Mouse (Mus musculus) gonadal fat pad, adult 2 months (tissue): ENCODE results near the gene Gm10181. TPM values are rescaled to one million over a fixed set of nuclear protein-coding genes. Genes with fewer than 3 reads are reported as not detected.

ENCODE experiments used
- polyA plus RNA-seq: library from polyadenylated mRNA; depleted of rRNA; stranded (reverse); fragments of >200 nt; gene quantifications from 2 replicates; pipeline ENCODE4 v1.2.3, GENCODE M21; 2012; rRNA removed

Gene Gm10181
- polyA plus RNA-seq, 1 experiment = not detected

Other genes starting within 250 kb of the Gm10181 start
- 29.8 and 39.1 TPM in 2 replicates for gene Herpud2, start 62.4 kb downstream of the Gm10181 start, polyA plus RNA-seq
- gene Sept7, start 163.0 kb downstream of the Gm10181 start, polyA plus RNA-seq = 15.6 and 16.0 TPM in 2 replicates